Mouse (Mus musculus) MEL (cell line): ENCODE data around the gene Shtn1. TPM values are rescaled to one million over a fixed set of nuclear protein-coding genes. Genes with fewer than 3 reads are reported as not detected.

Experiments used
- DNase-seq: peaks from one replicate; pipeline ENCODE4 v3.0.0; 2011; ENCODE audit warnings: low read depth, low spot score
- H3K27ac ChIP-seq: 2 replicates; pipeline ENCODE4 v1.5.1; 2012; ENCODE audit warnings: low read depth, mild to moderate bottlenecking, control low read depth, low read length, moderate library complexity; ENCODE audit not compliant: control insufficient read depth
- H3K27me3 ChIP-seq, 2 experiments: fragments of 150-350 bp in 1 of 2; sonication (generic) in 1 of 2; 2 replicates each; pipeline ENCODE4 v1.6.1; 2012; ENCODE audit warnings: low read length in 2 of 2, mild to moderate bottlenecking in 2 of 2, improper control_type of control experiment in 1 of 2, moderate library complexity in 1 of 2; ENCODE audit not compliant: insufficient read depth in 2 of 2, control insufficient read depth in 1 of 2
- H3K36me3 ChIP-seq, 2 experiments: 2 replicates each; pipeline ENCODE4 v1.6.1; 2012 to 2014; ENCODE audit warnings: low read length in 2 of 2, improper control_type of control experiment in 1 of 2, inconsistent platforms in 1 of 2, mild to moderate bottlenecking in 1 of 2; ENCODE audit not compliant: insufficient read depth in 2 of 2, control insufficient read depth in 1 of 2
- H3K4me1 ChIP-seq, 2 experiments: fragments of 150-350 bp in 1 of 2; sonication (generic) in 1 of 2; 2 replicates each; pipeline ENCODE4 v1.6.1; 2012; ENCODE audit warnings: low read length in 2 of 2, improper control_type of control experiment in 1 of 2, mild to moderate bottlenecking in 1 of 2; ENCODE audit not compliant: insufficient read depth in 2 of 2, control insufficient read depth in 1 of 2
- H3K4me3 ChIP-seq, 2 experiments: fragments of 150-350 bp in 1 of 2; sonication (generic) in 1 of 2; 2 replicates each; pipeline ENCODE4 v1.5.1; 2012; ENCODE audit warnings: low read depth in 2 of 2, low read length in 2 of 2, mild to moderate bottlenecking in 2 of 2, moderate library complexity in 2 of 2, control low read depth in 1 of 2, improper control_type of control experiment in 1 of 2; ENCODE audit not compliant: control insufficient read depth in 1 of 2, insufficient read depth in 1 of 2
- H3K79me2 ChIP-seq: 2 replicates; pipeline ENCODE4 v1.6.1; 2012; ENCODE audit warnings: mild to moderate bottlenecking, low read length, moderate library complexity; ENCODE audit not compliant: control insufficient read depth, poor library complexity, insufficient read depth
- H3K9ac ChIP-seq: 2 replicates; pipeline ENCODE4 v1.6.1; 2012; ENCODE audit warnings: low read depth, mild to moderate bottlenecking, control low read depth, low read length, moderate library complexity; ENCODE audit not compliant: control insufficient read depth, poor library complexity, severe bottlenecking
- H3K9me3 ChIP-seq: fragments of 150-350 bp; sonication (generic); replicated peaks from 2 replicates; pipeline ENCODE4 v1.6.1; 2012; ENCODE audit warnings: mild to moderate bottlenecking, low read length, improper control_type of control experiment, moderate library complexity; ENCODE audit not compliant: insufficient read depth
- BHLHE40 ChIP-seq: IDR thresholded peaks from 2 replicates; pipeline ENCODE4 v1.6.1; 2012; ENCODE audit warnings: low read depth, mild to moderate bottlenecking, inconsistent platforms, low read length, improper control_type of control experiment, borderline replicate concordance
- HCFC1 ChIP-seq: IDR thresholded peaks from 2 replicates; pipeline ENCODE4 v1.6.1; 2012; ENCODE audit warnings: low read depth, mild to moderate bottlenecking, inconsistent platforms, low read length, improper control_type of control experiment, moderate library complexity
- KAT2A ChIP-seq: conservative IDR thresholded peaks from 2 replicates; pipeline ENCODE4 v1.6.1; 2012; ENCODE audit warnings: low read depth, low read length, improper control_type of control experiment, inconsistent platforms
- MAFK ChIP-seq: IDR thresholded peaks from 2 replicates; pipeline ENCODE4 v1.6.1; 2011; ENCODE audit warnings: low read depth, mild to moderate bottlenecking, low read length, improper control_type of control experiment, borderline replicate concordance
- MAZ ChIP-seq: IDR thresholded peaks from 2 replicates; pipeline ENCODE4 v1.6.1; 2012; ENCODE audit warnings: low read depth, mild to moderate bottlenecking, inconsistent platforms, low read length, improper control_type of control experiment
- MXI1 ChIP-seq: IDR thresholded peaks from 2 replicates; pipeline ENCODE4 v1.6.1; 2011; ENCODE audit warnings: mild to moderate bottlenecking, low read depth, low read length, improper control_type of control experiment
- MYB ChIP-seq: IDR thresholded peaks from 2 replicates; pipeline ENCODE4 v1.6.1; 2011; ENCODE audit warnings: mild to moderate bottlenecking, low read depth, low read length, improper control_type of control experiment
- MYC ChIP-seq: IDR thresholded peaks from 2 replicates; pipeline ENCODE4 v1.6.1; 2011; ENCODE audit warnings: low read depth, mild to moderate bottlenecking, low read length, improper control_type of control experiment, moderate library complexity
- POLR2AphosphoS2 ChIP-seq: IDR thresholded peaks from 2 replicates; pipeline ENCODE4 v1.6.1; 2011; ENCODE audit warnings: low read length, improper control_type of control experiment
- RAD21 ChIP-seq: IDR thresholded peaks from 2 replicates; pipeline ENCODE4 v1.6.1; 2011; ENCODE audit warnings: mild to moderate bottlenecking, low read depth, low read length, improper control_type of control experiment
- SIN3A ChIP-seq: IDR thresholded peaks from 2 replicates; pipeline ENCODE4 v1.6.1; 2012; ENCODE audit warnings: low read length, improper control_type of control experiment, inconsistent platforms
- SMC3 ChIP-seq: IDR thresholded peaks from 2 replicates; pipeline ENCODE4 v1.6.1; 2011; ENCODE audit warnings: low read depth, low read length, improper control_type of control experiment
- TBP ChIP-seq: IDR thresholded peaks from 2 replicates; pipeline ENCODE4 v1.8.0; 2011; ENCODE audit warnings: low read depth, low read length, improper control_type of control experiment
- ZMIZ1 ChIP-seq: IDR thresholded peaks from 2 replicates; pipeline ENCODE4 v1.6.1; 2012; ENCODE audit warnings: low read depth, mild to moderate bottlenecking, inconsistent platforms, low read length, improper control_type of control experiment, moderate library complexity
- polyA plus RNA-seq, 2 experiments: library from polyadenylated mRNA; stranded (reverse) in 1 of 2; unstranded in 1 of 2; fragments of >175 nt in 1 of 2; fragments of >200 nt in 1 of 2; gene quantifications; 2 replicates each; pipeline versions ENCODE4 v1.2.1 to v1.2.4; 2012; ENCODE audit warnings: low replicate concordance in 2 of 2, low read depth in 1 of 2; ENCODE audit not compliant: insufficient read length in 2 of 2, insufficient read depth in 1 of 2, missing spikeins in 1 of 2
- total RNA-seq: library from RNA; depleted of rRNA; stranded (reverse); fragments of 300-350 nt; gene quantifications from 2 replicates; pipeline ENCODE4 v1.2.3, GENCODE M21; 2012

Shtn1 gene
- total and polyA plus RNA-seq, 3 experiments = 0.17 TPM; not detected in 2

GRCm38 (mm10) chr19:59053931-59054631 lies 21.8 kb downstream of the Shtn1 start:
- Histone ChIP-seq H3K79me2 (no peaks in the 10 kb centered on the region), H3K27ac (no peak overlapping the region), H3K9me3 (no peaks in the 10 kb centered on the region), H3K27me3 (no peaks in the 10 kb centered on the region), H3K9ac (no peak overlapping the region), H3K4me1 (no peaks in the 10 kb centered on the region), H3K4me3 (no peak overlapping the region), H3K36me3 (no peaks in the 10 kb centered on the region)
- DNase-seq = no peak
- no peak for TF ChIP-seq RAD21
- no peak for TF ChIP-seq HCFC1
- no peak for TF ChIP-seq SMC3
- TF ChIP-seq ZMIZ1 = no peak
- TF ChIP-seq MYB = no peak
- TF ChIP-seq POLR2AphosphoS2 = no peak
- TF ChIP-seq BHLHE40 = no peak
- no peak for TF ChIP-seq MXI1
- TF ChIP-seq MAZ = no peak
- TF ChIP-seq MYC = no peak

- Histone ChIP-seq H3K9me3 (no peaks in the 10 kb centered on the region), H3K27me3 (no peaks in the 10 kb centered on the region), H3K4me1 (no peaks in the 10 kb centered on the region), H3K4me3 (no peak overlapping the region), H3K79me2 (no peaks in the 10 kb centered on the region), H3K36me3 (no peaks in the 10 kb centered on the region), H3K27ac (no peak overlapping the region), H3K9ac (no peak overlapping the region)
- TF ChIP-seq TBP = no peak
- TF ChIP-seq MAZ = no peak
- no peak for TF ChIP-seq MYC
- no peak for TF ChIP-seq BHLHE40
- no peak for TF ChIP-seq ZMIZ1
- TF ChIP-seq KAT2A = no peak
- no peak for TF ChIP-seq MAFK
- no peak for TF ChIP-seq SIN3A
- DNase-seq = no peak
These were observed 23.0 kb downstream of the Shtn1 start for GRCm38 (mm10) chr19:59052783-59053490.
